Mouse (Mus musculus) heart, embryonic 14.5 days (tissue): ENCODE data around the gene Riiad1. TPM values are rescaled to one million over a fixed set of nuclear protein-coding genes. Genes with fewer than 3 reads are reported as not detected.

Experiments used
- ATAC-seq: fragments of 200-750 bp; cut with Nextera tagmentation; 2 replicates; pipeline ENCODE4 v1.8.0; 2017; ENCODE audit warnings: low read depth, moderate TSS enrichment; ENCODE audit not compliant: insufficient number of reproducible peaks, insufficient read depth, low FRiP score
- H3K27ac ChIP-seq, 2 experiments: fragments of 200-500 bp in 1 of 2; fragments of 300-500 bp in 1 of 2; sonication (generic) in 1 of 2; replicated peaks in 1 of 2; 2 replicates each; pipeline ENCODE4 v1.5.1; 2012 to 2014; ENCODE audit warnings: low read depth in 2 of 2, low read length in 2 of 2, control low read depth in 1 of 2, mild to moderate bottlenecking in 1 of 2, mixed read lengths in 1 of 2; ENCODE audit not compliant: control insufficient read depth in 1 of 2, insufficient read depth in 1 of 2
- H3K27me3 ChIP-seq: fragments of 300-500 bp; sonication (generic); 2 replicates; pipeline ENCODE4 v1.6.1; 2014; ENCODE audit warnings: mild to moderate bottlenecking, low read length, control low read depth; ENCODE audit not compliant: control insufficient read depth, insufficient read depth
- H3K36me3 ChIP-seq: fragments of 300-500 bp; sonication (generic); 2 replicates; pipeline ENCODE4 v1.6.1; 2014; ENCODE audit warnings: mild to moderate bottlenecking, control low read depth, low read length, mixed read lengths; ENCODE audit not compliant: control insufficient read depth, insufficient read depth
- H3K4me1 ChIP-seq, 2 experiments: fragments of 200-500 bp in 1 of 2; fragments of 300-500 bp in 1 of 2; sonication (generic) in 1 of 2; 2 replicates each; pipeline ENCODE4 v1.6.1; 2012 to 2014; ENCODE audit warnings: low read length in 2 of 2, control low read depth in 1 of 2, mixed read lengths in 1 of 2; ENCODE audit not compliant: control insufficient read depth in 2 of 2, insufficient read depth in 2 of 2
- H3K4me2 ChIP-seq: fragments of 300-500 bp; sonication (generic); 2 replicates; pipeline ENCODE4 v1.6.1; 2014; ENCODE audit warnings: mild to moderate bottlenecking, low read length
- H3K4me3 ChIP-seq, 2 experiments: fragments of 200-500 bp in 1 of 2; fragments of 300-500 bp in 1 of 2; sonication (generic) in 1 of 2; 2 replicates each; pipeline ENCODE4 v1.5.1; 2012 to 2014; ENCODE audit warnings: low read length in 2 of 2, mild to moderate bottlenecking in 2 of 2, control low read depth in 1 of 2, low read depth in 1 of 2, moderate library complexity in 1 of 2; ENCODE audit not compliant: control insufficient read depth in 1 of 2, insufficient read depth in 1 of 2
- H3K9ac ChIP-seq: fragments of 300-500 bp; sonication (generic); 2 replicates; pipeline ENCODE4 v1.6.1; 2014; ENCODE audit warnings: mild to moderate bottlenecking, low read length
- H3K9me3 ChIP-seq: fragments of 300-500 bp; sonication (generic); 2 replicates; pipeline ENCODE4 v1.6.1; 2016; ENCODE audit warnings: low read length, control low read depth; ENCODE audit not compliant: control insufficient read depth
- WGBS: fragments of 180-500 bp; shearing (Covaris S2); extraction: QIAGEN DNeasy Blood & Tissue Kit; methylation state at CpG from one replicate; pipeline ENCODE4 v1.1.7; 2014; 5-methylcytosine and 5-hydroxymethylcytosine counted together
- polyA plus RNA-seq: library from polyadenylated mRNA; unstranded; fragments of >200 nt; fragmentation: Nextera tagmentation; extraction: Ambion mirVana; gene quantifications from 2 replicates; pipeline ENCODE4 v1.2.1, GENCODE M21; 2014

Gene Riiad1
- polyA plus RNA-seq, 1 experiment from 2014 or later: 5.8 TPM

DNA sequence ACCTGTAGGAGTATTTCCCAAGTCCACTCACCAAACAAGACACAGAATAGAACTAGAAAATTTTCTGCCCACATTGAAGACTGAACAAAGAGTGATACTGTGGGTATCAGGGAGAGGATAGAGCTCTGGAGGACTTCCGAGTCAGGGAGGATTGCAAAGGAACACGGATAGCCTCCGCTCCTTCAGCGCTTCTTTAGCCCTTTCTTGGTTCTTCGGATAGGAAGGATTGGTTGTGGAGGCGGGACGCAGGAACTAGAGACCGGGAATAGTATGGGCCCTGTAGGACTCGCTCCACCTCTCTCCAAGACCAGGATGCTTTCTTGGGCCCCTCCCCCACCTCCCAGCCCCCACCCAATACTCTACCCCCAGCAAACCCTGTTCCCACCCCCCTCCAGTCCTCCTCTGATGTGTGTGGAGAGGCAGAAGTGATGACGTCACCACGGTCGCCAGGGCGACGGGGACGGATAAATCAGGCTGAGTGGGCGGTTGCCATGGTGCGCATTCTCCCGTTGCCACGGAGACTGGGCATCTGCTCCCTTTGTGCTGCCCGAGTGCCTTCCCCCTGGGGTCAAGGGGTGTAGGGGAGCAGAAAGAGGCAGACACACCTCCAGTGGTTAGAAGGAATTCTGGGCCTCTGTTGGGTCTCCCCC is 3.8 kb upstream of the Riiad1 start:
- 26% methylated on average over 20 of the region's 20 CpGs for WGBS
- H3K4me2 ChIP-seq: no peak overlapping the region
- 0 out of 2 replicates have a peak, but pooled peaks have one; percentile 13 for ATAC-seq

GRCm38 (mm10) chr3:94482764-94483385 is 2.7 kb upstream of the Riiad1 start:
- Histone ChIP-seq H3K4me1 (peaks cover 12 to 13% of the 10 kb centered on the region in 2 experiments), H3K9ac (no peak overlapping the region), H3K27me3 (peaks cover 27% of the 10 kb centered on the region), H3K4me2 (no peak overlapping the region), H3K4me3 (no peak overlapping the region), H3K36me3 (no peaks in the 10 kb centered on the region), H3K27ac (no peak overlapping the region), H3K9me3 (no peaks in the 10 kb centered on the region)
- no peak for ATAC-seq
- WGBS: 68% methylated on average over 17 of the region's 17 CpGs

More for the DNA sequence above, 3.8 kb upstream of the Riiad1 start:
- Histone ChIP-seq H3K36me3 (no peaks in the 10 kb centered on the region), H3K27me3 (peaks cover 20% of the 10 kb centered on the region), H3K9ac (no peak overlapping the region), H3K4me3 (no peak overlapping the region), H3K27ac (no peak overlapping the region), H3K4me1 (peaks cover 9 to 13% of the 10 kb centered on the region in 2 experiments), H3K9me3 (no peaks in the 10 kb centered on the region)

DNA sequence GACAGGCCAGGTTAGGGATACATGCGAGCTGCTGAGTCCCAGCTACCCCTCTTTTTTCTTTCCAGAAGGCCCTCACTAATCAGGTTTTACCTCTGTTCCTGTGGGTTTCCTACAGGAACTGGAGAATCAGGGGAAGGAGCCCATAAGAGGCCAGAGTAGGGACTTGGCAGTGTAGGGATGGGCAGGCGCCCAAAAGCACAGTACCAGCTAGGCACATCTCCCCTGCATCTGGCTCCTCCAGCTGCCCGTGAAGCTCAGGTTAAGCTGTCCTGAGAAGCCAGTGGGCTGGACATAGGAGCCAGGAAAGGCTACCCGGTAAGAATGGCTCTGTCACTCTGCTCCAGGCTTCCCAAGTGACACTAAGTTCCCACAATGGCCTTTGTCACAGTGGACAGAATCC is 1.3 kb upstream of the Riiad1 start:
- Histone ChIP-seq H3K27ac (no peak overlapping the region), H3K36me3 (no peaks in the 10 kb centered on the region), H3K4me1 (peaks cover 6 to 12% of the 10 kb centered on the region in 2 experiments), H3K4me2 (no peak overlapping the region), H3K9me3 (no peaks in the 10 kb centered on the region), H3K9ac (no peak overlapping the region), H3K27me3 (peaks cover 27% of the 10 kb centered on the region), H3K4me3 (no peak overlapping the region)
- no peak for ATAC-seq
- WGBS: 53% methylated on average over 4 of the region's 4 CpGs

- Histone ChIP-seq H3K27ac (no peak overlapping the region), H3K36me3 (no peaks in the 10 kb centered on the region), H3K27me3 (peaks cover 27% of the 10 kb centered on the region), H3K4me2 (peak overlapping the region; percentile 55), H3K9ac (no peak overlapping the region), H3K9me3 (no peaks in the 10 kb centered on the region), H3K4me3 (peak overlapping the region in 1 of 2 experiments; percentile 3; a peak in 1 of 4 replicates), H3K4me1 (peaks cover 6 to 12% of the 10 kb centered on the region in 2 experiments)
- ATAC-seq: no peak
- under 1% methylated on average over 10 of the region's 11 CpGs for WGBS
Observed at GRCm38 (mm10) chr3:94479564-94479963, 577 bp downstream of the Riiad1 start.

DNA sequence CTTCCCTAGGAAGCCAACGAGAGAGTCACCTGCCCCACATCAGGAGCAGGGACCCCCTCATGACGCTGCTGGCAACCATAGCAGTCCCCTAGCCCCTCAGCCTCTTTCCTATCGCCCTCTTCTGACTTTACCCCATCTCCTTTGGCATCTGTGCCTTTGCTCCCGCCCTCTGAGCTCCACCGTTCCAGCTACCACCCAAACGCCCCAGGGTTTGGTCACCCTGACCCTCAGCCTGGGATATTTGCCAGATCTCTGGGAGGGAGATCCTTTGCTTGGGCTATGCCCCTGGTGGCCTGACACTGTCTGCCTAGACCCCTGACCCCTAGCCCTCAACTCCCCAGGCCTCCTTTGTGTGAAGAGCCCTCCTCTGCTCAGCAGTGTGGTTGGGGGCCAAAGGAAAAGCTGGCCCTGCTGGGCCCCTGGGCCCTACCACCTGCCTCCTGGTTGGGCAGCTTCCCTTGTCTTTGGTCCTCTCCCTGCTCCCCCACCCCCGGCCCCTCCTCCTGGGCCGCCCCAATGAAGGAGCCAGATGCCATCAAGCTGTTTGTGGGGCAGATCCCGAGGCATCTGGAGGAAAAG is 1.5 kb downstream of the Riiad1 start:
- Histone ChIP-seq H3K36me3 (no peaks in the 10 kb centered on the region), H3K27me3 (peaks cover 27% of the 10 kb centered on the region), H3K9me3 (no peaks in the 10 kb centered on the region), H3K27ac (no peak overlapping the region), H3K4me3 (no peak overlapping the region), H3K4me1 (peaks cover 7 to 17% of the 10 kb centered on the region in 2 experiments), H3K9ac (no peak overlapping the region), H3K4me2 (no peak overlapping the region)
- 24% methylated on average over 9 of the region's 9 CpGs for whole genome bisulfite sequencing
- ATAC-seq: no peak

GRCm38 (mm10) chr3:94477981-94478422 is 2.1 kb downstream of the Riiad1 start, which contains the start of gene Celf3:
Gene Celf3, plus strand, starts transcription at chr3:94478295.
- 0% methylated on average over 14 of the region's 14 CpGs for WGBS
- Histone ChIP-seq H3K4me3 (no peak within 1 kb of the TSS), H3K27me3 (peaks cover 27% of the 10 kb centered on the region), H3K9me3 (no peaks in the 10 kb centered on the region), H3K4me1 (peaks cover 11 to 22% of the 10 kb centered on the region in 2 experiments), H3K27ac (no peak within 1 kb of the TSS), H3K9ac (no peak within 1 kb of the TSS), H3K36me3 (no peaks in the 10 kb centered on the region), H3K4me2 (no peak within 1 kb of the TSS)
- no peak for ATAC-seq

GRCm38 (mm10) chr3:94477444-94477843 is 2.7 kb downstream of the Riiad1 start:
- ATAC-seq: no peak
- Histone ChIP-seq H3K4me3 (no peak overlapping the region), H3K4me2 (no peak overlapping the region), H3K9ac (no peak overlapping the region), H3K27ac (no peak overlapping the region), H3K4me1 (peaks cover 13 to 23% of the 10 kb centered on the region in 2 experiments), H3K27me3 (peaks cover 27% of the 10 kb centered on the region), H3K9me3 (no peaks in the 10 kb centered on the region), H3K36me3 (no peaks in the 10 kb centered on the region)
- WGBS: 44% methylated on average over 4 of the region's 4 CpGs
